Mouse (Mus musculus) thymus, postnatal 4 days (tissue): Measurements from ENCODE around the gene Elovl3.
"Not testable (repeated sequence)": the region's sequence is repeated elsewhere in the genome, so short reads cannot be mapped to it uniquely, and the experiment has no call there.

Source experiments
- DNase-seq: peaks from one replicate; pipeline ENCODE4 v3.0.0; 2021

The Elovl3 gene

GRCm38 (mm10) chr19:46136639-46137580 is 5.2 kb downstream of the Elovl3 start:
- DNase-seq = peak; percentile 91

- no peak for DNase-seq
Observed at GRCm38 (mm10) chr19:46140324-46140723, 8.6 kb downstream of the Elovl3 start.

GRCm38 (mm10) chr19:46141091-46141490 is 9.4 kb downstream of the Elovl3 start:
- no peak for DNase-seq

GRCm38 (mm10) chr19:46147511-46148371 is 16.0 kb downstream of the Elovl3 start, which contains the start of gene Pitx3:
Pitx3 (minus strand) TSS chr19:46148326.
- DNase-seq = no peak

GRCm38 (mm10) chr19:46148372-46148760 is 16.7 kb downstream of the Elovl3 start:
- DNase-seq = peak; percentile 83

GRCm38 (mm10) chr19:46149091-46149490 is 17.4 kb downstream of the Elovl3 start:
- no peak for DNase-seq

- DNase-seq = peak; percentile 87
Observed at GRCm38 (mm10) chr19:46152127-46152803, 20.6 kb downstream of the Elovl3 start, which contains the start of gene Gbf1. Gbf1 (plus strand) TSS chr19:46152509.

- DNase-seq = no peak
Observed at GRCm38 (mm10) chr19:46165950-46166349, 34.3 kb downstream of the Elovl3 start.

GRCm38 (mm10) chr19:46167169-46167568 is 35.5 kb downstream of the Elovl3 start:
- not testable (repeated sequence) for DNase-seq

GRCm38 (mm10) chr19:46169396-46169795 is 37.7 kb downstream of the Elovl3 start:
- no peak for DNase-seq

GRCm38 (mm10) chr19:46169913-46170312 is 38.2 kb downstream of the Elovl3 start:
- DNase-seq = no peak

GRCm38 (mm10) chr19:46172541-46172940 is 40.8 kb downstream of the Elovl3 start:
- no peak for DNase-seq

GRCm38 (mm10) chr19:46175173-46175572 is 43.5 kb downstream of the Elovl3 start:
- DNase-seq = no peak

GRCm38 (mm10) chr19:46177046-46177445 is 45.3 kb downstream of the Elovl3 start:
- no peak for DNase-seq

GRCm38 (mm10) chr19:46180274-46180673 is 48.6 kb downstream of the Elovl3 start:
- DNase-seq = no peak

GRCm38 (mm10) chr19:46182241-46182640 is 50.5 kb downstream of the Elovl3 start:
- DNase-seq = no peak
